Mouse (Mus musculus): ENCODE data around the gene Tacc2.
"Not testable (repeated sequence)": the region's sequence is repeated elsewhere in the genome, so short reads cannot be mapped to it uniquely, and the experiment has no call there.

Gene Tacc2

DNA sequence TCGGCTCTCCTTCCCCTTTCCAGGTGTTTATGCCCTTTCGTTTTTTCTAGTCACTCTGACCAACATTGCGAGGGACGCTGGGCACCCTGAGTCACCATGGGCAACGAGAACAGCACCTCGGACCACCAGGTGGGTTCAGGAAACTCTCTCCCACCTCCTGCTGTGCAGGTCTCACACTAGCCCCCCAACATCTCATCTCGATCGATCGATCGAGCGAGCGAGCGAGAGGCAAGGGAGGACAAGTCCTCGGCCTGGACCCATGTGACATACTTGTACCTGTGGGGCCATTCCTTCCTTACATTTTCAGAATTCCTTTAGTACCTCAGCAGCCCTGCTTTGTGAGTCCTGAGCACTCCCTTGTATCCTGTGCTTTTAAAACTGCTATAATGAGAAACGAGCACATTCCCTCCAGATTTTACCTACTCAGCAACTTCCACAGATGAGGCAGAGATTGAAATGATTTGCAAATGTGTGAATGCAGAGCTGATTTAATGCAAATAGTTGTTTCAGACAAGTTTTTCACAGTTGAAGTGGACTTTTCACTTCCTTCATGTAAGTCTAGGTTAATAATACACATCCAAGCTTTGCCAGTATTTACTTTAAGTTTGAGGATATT, at the start of gene Tacc2:
Gene Tacc2 (plus strand): TSS at position 51 of the 616 bp plus-strand sequence.
- DNase-seq (ENCODE audit: low read depth): no peak

DNA sequence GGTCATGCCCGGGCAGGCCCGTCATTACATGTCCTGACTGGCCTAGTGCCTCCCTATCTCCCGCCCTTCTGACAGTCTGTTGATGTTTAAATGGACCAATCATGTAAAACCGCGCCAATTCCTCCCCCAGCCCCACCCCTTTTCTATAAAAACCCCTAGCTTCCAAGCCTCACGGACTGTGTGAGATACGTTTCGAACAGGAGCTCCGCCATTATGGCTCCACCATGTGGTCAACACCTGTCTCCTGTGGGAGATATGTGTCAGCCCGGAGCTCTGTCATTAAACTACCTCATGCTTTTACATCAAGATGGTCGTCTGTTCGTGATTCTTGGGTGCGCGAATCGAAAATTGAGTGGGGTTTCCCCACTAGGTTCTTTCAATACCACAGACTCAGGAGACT, 46.1 kb upstream of the Tacc2 start:
- not testable (repeated sequence) for DNase-seq (ENCODE audit: low read depth)

DNA sequence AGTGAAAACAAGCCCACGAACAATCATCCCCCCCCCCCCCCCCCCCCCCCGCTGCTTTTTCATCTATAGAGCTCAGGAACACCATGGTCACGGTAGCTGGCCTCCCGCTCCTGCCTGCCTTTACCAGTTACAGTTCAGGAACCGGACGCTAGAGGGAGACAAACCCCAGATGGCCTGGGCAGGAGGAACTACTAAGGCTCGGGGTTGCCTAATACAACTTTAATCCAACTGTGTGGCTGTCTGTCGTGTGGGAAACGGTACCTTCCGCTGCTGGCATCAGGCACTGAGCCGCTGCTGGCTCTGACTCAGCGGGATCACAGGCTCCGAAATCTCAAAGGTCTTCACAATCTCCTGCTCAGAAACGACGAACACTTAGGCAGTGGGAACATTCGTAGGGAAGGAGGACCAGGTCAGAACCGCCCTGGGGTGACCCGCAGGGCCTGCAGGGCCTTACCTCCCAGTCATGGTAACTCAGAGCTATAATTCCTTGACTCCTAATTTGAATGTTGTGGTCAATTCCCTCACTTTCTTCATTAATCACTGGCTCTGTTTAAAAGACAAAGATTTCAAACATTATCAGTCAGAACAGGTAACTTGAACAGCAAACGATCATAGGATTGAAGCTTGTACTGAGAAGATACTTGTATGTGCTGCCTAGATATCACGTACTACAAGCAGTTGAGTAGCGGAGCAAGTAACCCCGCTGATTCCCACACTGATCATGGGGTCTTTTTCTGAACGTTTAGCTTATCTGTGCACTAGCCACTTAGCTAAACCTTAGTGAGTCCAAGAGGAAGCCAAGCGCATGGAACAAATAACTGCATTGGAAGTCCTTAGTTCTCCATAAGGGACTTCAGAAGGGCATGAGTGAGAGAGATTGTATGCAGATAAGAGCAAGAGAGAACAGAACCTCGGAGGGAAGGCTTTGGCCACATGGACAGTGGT, 43.6 kb upstream of the Tacc2 start:
- peak; percentile 90 for DNase-seq (ENCODE audit: low read depth)

DNA sequence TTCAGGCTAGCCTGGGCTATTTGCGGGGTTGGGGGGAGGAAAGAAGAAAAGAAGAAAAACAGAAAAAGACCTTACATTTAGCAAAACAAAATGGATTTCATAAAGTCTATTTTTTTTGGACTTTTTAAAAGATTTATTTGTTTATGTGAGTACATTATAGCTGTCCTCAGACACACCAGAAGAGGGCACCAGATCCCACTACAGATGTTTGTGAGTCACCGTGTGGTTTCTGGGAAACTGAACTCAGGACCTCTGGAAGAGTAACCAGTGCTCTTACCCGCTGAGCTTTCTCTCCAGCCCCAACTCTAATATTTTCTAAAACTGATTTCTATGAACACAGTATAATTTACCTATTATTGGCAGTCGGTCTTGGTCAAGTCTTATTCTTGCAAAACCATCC, 42.1 kb upstream of the Tacc2 start:
- DNase-seq (ENCODE audit: low read depth): no peak

DNA sequence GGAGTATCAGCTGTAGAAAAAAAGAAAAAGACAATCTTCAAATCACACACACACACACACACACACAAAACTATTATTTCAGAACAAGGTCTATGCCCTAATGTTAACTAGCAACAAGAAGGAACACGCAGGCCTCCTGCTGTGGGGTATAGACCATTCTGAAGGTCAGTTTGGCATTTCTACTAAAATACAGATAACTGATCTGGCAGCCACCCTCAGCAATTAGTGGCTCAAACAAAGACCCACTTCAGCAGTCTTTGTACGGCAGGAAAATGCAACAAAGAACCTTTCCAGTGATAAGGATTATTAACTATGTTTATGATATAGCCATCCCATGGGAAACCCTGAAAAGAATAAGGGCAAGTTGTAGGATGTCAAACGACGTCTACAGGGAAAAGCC, 40.2 kb upstream of the Tacc2 start:
- DNase-seq (ENCODE audit: low read depth): no peak

DNA sequence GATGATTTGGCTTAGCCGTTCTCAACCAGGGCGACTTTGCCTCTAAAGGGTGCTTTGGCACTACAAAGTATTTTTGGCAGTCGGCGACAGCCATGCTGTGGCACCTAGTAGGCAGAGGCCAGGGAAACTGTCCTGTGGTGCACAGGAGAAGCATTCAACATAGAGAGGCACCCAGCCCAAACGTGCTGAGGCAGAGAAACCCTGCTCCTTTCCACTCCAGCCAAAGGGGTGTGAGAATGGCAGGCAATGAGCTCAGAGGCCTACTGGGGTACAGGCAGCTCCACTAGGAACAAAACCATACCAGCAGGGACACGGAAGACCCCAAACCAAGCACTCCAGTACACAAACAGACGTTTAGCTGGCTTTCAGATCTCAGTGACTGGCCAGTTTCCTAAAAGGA, 37.1 kb upstream of the Tacc2 start:
- DNase-seq (ENCODE audit: low read depth): no peak

DNA sequence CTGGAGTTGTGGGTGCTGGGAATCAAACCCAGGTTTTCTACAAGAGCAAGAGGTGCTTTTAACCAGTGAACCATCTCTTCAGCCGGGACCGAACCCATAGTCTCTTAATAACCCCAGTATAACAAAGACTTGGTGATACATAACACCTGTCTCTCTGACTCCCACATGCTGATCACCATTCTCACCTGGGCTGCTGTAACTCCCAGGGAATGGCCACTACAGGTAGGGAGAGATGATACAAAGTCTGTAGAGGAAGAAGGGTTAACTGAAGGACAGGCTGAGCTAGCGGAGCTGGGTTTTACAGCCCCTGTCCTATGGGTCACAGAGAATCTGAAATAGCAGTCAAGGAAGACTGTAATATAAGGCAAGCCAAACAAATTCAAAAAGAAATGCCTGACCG, 34.1 kb upstream of the Tacc2 start:
- no peak for DNase-seq (ENCODE audit: low read depth)

DNA sequence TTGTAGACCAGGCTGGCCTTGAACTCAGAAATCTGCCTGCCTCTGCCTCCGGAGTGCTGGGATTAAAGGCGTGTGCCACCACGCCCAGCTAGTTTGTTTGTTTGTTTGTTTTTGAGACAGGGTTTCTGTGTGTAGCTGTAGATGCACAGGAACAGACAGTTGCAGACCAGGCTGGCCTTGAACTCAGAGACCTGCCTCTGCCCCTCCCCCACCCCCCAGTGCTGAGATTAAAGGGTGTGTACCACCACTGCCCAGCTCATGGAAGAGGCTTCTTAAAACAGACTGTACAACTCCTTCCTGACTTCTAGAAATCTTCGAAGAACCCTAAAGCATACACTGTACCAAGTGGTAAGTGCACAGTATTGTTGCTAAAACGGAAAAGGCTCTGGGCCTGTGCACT, 31.8 kb upstream of the Tacc2 start:
- DNase-seq (ENCODE audit: low read depth): peak; percentile 17

DNA sequence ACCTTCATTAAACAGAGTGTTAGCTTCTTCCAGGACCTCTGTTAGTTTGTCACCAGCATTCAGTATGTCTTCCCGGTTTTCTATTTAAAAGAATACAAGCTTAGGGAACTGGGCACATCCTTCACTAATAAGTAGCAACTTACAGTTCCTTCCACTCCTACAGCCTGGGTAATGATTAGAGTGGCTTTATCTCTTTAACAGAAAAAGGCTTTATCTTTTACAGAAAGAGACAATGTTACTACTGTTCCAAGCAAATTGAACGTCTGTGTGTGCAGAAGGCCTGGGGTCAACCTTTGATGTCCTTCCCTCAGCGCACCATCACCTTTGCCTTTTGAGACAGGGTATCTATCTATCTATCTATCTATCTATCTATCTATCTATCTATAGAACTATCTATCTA, 31.3 kb upstream of the Tacc2 start:
- DNase-seq (ENCODE audit: low read depth): peak; percentile 14

DNA sequence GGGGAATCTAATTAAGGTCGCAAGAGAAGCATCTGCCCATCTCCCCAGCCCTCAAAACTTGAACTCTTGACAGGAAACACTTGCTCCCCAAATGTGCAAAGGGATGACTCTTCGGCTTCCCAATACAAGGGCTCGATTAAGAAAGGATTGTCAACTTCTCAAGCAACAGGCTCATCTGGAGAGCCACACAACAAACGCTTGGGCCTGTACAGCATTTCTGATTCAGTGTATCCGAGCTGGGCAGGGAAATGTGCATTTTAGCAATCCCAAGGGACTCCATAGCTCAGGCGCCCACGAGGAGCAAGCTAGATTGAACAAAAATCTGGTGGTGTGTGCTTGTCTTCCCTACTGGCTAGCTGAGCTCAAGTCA, 30.8 kb upstream of the Tacc2 start:
- no peak for DNase-seq (ENCODE audit: low read depth)

DNA sequence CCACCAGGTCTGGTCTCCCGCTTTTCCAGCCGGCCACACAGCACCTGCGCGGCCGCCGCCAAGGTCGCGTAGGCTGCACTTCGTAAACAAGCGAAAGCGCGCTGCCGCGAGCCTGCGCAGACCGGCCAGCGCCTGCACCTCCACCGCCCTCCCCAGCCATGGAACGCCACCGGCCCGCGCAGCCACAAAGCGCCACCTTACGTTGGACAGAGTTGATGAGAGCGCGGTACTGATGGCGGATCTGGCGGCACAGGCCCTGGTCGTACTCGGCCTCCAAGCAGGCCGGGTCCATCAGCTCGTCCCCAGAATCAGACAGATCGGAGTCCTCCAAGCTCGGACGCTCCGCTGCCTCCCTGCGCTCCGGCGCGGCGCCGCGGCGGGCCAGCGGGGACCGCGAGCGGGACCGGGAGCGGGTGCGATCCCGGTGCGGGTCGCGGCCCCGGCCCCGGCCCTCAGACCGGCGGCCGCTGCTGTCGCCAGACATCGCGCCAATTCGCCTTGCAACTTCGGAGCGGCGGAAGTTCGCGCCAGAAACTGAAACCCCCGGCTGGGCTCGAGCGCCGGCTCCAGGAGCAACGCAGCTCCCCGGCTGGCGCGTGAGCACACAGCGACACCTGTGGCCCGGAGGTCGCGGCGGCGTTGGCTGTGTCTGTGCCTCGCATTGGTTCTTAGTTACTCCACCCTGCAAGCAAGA, 30.3 kb upstream of the Tacc2 start:
- DNase-seq (ENCODE audit: low read depth): peak; percentile 94

DNA sequence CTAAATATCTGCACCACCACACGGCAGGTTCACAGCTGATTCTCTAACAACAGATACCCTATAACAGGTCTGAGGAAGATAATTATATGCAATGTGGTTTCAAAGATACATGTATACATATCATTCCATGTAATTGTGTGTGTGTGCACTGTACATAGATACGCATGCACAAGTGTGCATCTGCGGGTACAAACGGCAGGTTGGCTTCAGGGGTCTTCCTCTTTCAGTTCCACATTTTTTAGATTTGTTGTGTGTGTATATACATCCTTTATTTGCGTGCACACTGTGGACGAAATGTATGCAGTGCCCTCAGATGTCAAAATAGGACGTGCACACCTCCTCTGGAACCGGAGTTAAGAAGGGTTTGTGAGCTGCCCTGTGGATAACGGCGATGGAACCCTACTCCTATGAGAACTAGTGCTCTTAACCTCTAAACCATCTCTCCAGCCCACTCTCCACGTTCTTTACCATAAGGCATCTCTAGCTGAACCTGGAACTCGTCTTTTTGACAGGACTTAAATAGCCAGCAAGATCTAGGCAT, 29.5 kb upstream of the Tacc2 start:
- DNase-seq (ENCODE audit: low read depth): no peak

DNA sequence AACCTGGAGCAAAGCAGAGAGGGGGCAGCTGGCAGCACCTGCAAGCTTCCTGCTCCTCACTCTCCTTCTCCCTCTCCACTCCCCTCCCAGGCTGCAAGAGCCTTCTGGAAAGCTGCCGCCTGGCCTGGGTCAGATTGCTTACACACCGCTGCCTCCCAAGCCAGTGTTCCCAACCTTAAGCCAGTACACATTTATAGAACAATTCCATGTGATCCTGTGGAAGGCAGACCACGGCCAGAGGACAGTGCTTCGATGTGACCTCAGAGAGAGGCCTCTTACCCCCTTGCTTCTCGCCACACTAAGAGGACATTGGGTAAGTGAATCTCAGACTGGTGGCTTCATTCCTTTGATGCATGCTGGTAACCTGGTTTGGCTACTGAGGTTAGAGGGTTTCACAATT, 24.5 kb upstream of the Tacc2 start:
- DNase-seq (ENCODE audit: low read depth): no peak

DNA sequence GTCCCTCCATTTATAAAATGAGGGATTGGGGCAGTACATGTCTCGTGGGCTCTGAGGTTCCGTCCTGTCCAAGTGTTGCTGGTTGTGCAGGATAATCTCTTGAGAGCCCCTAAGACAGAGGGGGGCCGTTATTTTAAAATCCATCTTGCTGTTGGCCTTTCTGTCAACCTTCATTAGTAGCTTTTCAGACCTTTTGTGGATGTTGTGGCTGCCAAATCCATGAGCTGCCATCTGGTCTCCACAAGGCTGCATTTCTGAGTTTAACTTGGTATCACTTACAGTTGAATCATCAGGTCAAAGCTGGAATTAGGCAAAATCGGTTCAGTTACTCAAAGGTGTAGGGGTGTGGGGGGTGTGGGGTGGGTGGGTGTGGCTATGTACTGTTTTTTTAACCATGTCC, 23.9 kb upstream of the Tacc2 start:
- no peak for DNase-seq (ENCODE audit: low read depth)

DNA sequence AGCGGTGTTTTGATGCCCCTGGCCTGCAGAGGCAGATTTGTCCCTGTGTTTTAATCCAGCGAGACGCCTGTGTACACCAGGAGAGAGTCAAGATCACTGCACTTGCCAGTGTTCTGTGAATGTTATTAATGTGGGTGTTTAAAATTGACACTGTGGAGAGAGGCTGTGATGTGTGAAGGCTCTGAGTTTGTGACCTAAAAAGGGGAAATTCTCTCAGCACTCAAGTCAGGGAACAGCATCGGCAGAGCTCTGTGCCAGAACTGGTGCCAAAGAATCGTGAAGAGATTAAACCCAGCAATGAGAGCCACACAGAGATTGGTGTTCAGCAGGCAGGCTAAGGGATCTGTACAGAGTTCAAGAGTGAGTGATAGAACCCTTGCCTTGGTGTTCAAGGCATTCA, 21.6 kb upstream of the Tacc2 start:
- DNase-seq (ENCODE audit: low read depth): no peak

DNA sequence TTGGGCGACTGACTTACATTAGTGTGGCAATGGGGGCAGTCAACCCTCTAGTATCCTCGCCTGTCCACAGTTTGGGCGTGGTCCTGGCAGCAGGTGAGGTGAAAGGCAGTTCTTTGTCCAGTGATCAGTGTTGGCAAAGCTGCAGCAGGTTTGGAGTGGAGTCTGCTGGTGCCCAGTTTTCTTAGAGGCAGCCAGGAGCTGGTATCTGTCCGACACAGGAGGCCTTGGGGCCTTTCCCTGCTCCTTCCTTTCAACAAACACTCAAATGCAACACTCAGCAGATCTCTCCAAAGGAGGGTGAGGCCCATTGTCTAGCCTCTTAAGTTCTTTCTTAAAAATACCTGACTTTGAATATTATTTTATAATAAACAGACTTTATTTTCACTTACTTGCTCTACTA, 18.6 kb upstream of the Tacc2 start:
- DNase-seq (ENCODE audit: low read depth): no peak

DNA sequence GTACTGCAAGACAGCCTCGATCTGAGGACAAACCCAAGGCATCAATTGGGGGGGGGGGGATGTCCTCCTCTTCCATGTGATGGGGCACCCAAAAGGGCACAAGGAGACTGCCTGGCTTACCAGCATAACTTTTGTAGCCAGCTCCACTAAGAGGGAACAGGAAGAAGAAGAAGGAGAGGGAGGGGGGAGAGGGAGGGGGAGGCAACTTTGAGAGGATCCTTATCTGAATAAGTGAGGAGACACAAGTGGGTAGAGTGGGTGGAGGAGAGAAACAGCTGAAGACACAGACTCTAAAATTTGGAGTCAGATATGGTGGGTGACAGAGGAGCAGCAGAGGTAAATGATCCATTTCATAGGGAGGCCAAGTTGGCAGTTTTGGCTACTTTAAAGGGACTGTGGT, 16.3 kb upstream of the Tacc2 start:
- no peak for DNase-seq (ENCODE audit: low read depth)

DNA sequence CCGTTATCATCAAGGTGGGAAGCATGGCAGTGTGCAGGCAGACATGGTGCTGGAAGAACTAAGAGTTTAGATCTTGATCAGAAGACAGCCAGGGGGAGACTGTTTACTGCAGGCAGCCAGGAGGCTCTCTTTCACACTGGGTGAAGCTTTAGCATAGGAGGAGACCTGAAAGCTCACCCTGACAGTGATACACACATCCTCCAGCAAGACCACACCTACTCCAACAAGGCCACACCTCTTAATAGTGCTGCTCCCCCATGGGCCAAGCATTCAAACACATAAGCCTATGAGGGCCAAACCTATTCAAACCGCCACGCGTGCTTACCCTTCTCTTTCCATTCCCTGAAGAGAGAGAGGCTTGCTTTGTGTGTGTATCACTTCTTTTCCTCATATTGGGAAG, 14.0 kb upstream of the Tacc2 start:
- no peak for DNase-seq (ENCODE audit: low read depth)

DNA sequence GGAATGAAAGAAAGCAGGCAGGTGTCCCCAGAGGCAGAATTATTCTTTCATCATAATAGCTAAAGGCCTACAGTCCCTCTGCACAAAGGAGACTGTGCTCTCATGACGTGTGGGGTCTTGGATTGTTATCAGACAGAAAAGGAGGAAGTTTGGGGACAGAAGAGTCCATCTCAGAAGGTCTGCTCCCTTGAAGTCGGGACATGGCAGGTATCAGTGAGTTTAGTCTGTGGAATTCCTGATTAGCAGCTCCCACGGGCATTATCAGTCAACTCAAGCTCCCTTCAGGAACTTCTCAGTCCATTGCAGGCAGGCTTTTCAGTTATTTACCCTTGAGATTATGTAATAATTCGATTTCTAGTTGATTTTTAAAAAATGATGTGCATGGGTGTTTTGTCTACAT, 13.4 kb upstream of the Tacc2 start:
- DNase-seq (ENCODE audit: low read depth): no peak

DNA sequence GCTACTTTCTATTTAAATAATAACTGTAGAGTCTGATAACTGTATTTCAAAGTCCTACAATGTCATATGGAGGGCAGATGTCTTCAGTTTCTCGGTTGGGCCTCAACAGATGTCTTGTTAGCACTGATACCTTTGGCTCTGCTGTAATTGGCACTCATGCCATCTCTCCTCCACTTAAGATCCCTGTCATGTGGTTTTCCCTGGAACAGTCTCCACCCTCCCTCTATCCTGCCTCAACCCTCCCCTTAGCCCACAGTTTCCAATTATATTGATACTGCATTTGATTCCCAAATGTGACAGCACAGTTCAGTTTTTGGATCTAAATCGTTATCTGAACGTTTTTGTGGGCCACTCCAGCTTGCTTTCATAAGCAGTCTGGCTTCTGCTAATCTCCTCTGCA, 12.6 kb upstream of the Tacc2 start:
- DNase-seq (ENCODE audit: low read depth): no peak

DNA sequence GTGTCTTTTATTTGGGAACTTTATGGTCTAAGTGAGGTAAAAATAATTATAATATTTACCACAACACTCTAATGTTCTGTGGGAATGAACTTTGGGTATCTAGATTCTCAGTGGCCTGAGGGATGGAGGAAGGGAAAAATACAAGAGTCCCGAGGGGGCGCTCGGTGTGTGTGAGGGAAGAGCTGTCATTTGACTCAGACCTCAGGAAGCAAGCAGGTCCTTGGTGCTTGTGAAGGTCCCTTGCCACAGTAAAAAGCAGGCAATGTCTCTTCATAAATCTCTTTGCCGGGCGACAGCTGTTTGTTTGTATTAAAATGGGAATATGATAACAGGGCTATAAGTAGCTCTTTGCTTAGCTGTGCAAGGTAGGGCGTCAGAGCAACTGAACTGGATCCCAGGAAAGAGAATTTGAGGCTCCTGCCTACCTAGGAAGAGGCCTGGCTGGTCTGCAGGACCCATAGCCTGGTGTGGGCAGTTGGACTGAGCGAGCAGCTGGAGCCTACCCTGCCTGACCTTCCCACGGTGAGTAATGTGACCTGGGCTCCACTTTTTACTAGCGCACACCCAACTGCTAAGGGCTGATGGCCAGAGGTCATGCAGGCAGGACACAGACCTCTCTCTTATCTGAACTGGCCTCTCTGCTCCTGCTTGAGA, 8.3 kb upstream of the Tacc2 start:
- DNase-seq (ENCODE audit: low read depth): no peak

DNA sequence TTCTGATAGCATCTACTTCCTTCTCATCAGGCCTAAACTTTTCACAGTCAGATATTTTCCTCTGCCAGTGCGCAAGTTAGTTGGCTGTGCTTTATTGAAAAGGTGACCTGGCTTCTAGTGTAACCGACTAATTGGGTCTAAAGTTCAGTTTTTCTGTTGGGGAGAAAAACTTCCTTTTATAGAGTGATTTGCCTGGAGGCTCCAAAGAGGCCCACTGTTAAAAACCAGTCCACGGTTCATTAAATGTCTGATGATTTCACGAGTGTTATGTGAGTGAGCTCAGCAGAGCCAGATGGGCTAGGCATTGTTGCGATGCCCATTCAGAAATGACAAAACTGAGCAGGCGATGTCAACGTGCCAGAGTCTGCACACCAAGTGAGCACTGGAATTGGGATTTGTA, 6.8 kb upstream of the Tacc2 start:
- DNase-seq (ENCODE audit: low read depth): no peak

All from induced T-regulatory cell, adult 2 months (primary cell).